Mouse (Mus musculus) embryonic facial prominence, embryonic 12.5 days (tissue): ENCODE results near the gene Figla. TPM values are rescaled to one million over a fixed set of nuclear protein-coding genes. Genes with fewer than 3 reads are reported as not detected.

ENCODE experiments used
- ATAC-seq: fragments of 200-750 bp; cut with Nextera tagmentation; 2 replicates; pipeline ENCODE4 v1.8.0; 2017; ENCODE audit not compliant: insufficient number of reproducible peaks, insufficient read depth, low FRiP score, low TSS enrichment
- H3K27ac ChIP-seq: fragments of 300-500 bp; sonication (generic); 2 replicates; pipeline ENCODE4 v1.5.1; 2016; ENCODE audit warnings: mild to moderate bottlenecking
- H3K27me3 ChIP-seq: fragments of 300-500 bp; sonication (generic); 2 replicates; pipeline ENCODE4 v1.6.1; 2016; ENCODE audit warnings: mild to moderate bottlenecking, moderate library complexity
- H3K36me3 ChIP-seq: fragments of 300-500 bp; sonication (generic); 2 replicates; pipeline ENCODE4 v1.6.1; 2016; ENCODE audit warnings: mild to moderate bottlenecking
- H3K4me1 ChIP-seq: fragments of 300-500 bp; sonication (generic); 2 replicates; pipeline ENCODE4 v1.6.1; 2016
- H3K4me2 ChIP-seq: fragments of 300-500 bp; sonication (generic); replicated peaks from 2 replicates; pipeline ENCODE4 v1.6.1; 2016; ENCODE audit warnings: mild to moderate bottlenecking, moderate library complexity
- H3K4me3 ChIP-seq: fragments of 300-500 bp; sonication (generic); 2 replicates; pipeline ENCODE4 v1.5.1; 2016; ENCODE audit warnings: mild to moderate bottlenecking
- H3K9ac ChIP-seq: fragments of 300-500 bp; sonication (generic); 2 replicates; pipeline ENCODE4 v1.6.1; 2016; ENCODE audit warnings: mild to moderate bottlenecking, moderate library complexity
- H3K9me3 ChIP-seq: fragments of 300-500 bp; sonication (generic); 2 replicates; pipeline ENCODE4 v1.6.1; 2016; ENCODE audit warnings: mild to moderate bottlenecking, moderate library complexity
- WGBS: fragments of 180-500 bp; shearing (Covaris S2); methylation state at CpG from one replicate; pipeline ENCODE4 v1.1.7; 2016; 5-methylcytosine and 5-hydroxymethylcytosine counted together
- polyA plus RNA-seq: library from polyadenylated mRNA; unstranded; fragments of >200 nt; fragmentation: Nextera tagmentation; extraction: Ambion mirVana; gene quantifications from 2 replicates; pipeline ENCODE4 v1.2.1, GENCODE M21; 2016

The Figla gene
- polyA plus RNA-seq, 1 experiment from 2014 or later = not detected

GRCm38 (mm10) chr6:86058475-86058874 is 42.5 kb downstream of the Figla start:
- no peaks in the 10 kb centered on the region for H3K4me1 ChIP-seq

GRCm38 (mm10) chr6:86059151-86059853 is 43.3 kb downstream of the Figla start:
- peak; percentile 65 for ATAC-seq
- no peak overlapping the region for H3K9ac ChIP-seq
- no peaks in the 10 kb centered on the region for H3K4me1 ChIP-seq
- no peak overlapping the region for H3K27ac ChIP-seq
- no peaks in the 10 kb centered on the region for H3K27me3 ChIP-seq
- H3K36me3 ChIP-seq = no peaks in the 10 kb centered on the region
- no peaks in the 10 kb centered on the region for H3K9me3 ChIP-seq
- 33% methylated on average over 7 of the region's 7 CpGs for WGBS
- no peak overlapping the region for H3K4me2 ChIP-seq
- H3K4me3 ChIP-seq = no peak overlapping the region

More at GRCm38 (mm10) chr6:86058475-86058874, 42.5 kb downstream of the Figla start:
- Histone ChIP-seq H3K4me2 (no peak overlapping the region), H3K4me3 (no peak overlapping the region), H3K36me3 (no peaks in the 10 kb centered on the region), H3K27ac (no peak overlapping the region), H3K9ac (no peak overlapping the region), H3K9me3 (no peaks in the 10 kb centered on the region), H3K27me3 (no peaks in the 10 kb centered on the region)
- WGBS = 3% methylated on average over 1 of the region's 1 CpGs
- ATAC-seq = no peak

GRCm38 (mm10) chr6:86060170-86060569 is 44.2 kb downstream of the Figla start:
- Histone ChIP-seq H3K4me3 (no peak overlapping the region), H3K9ac (no peak overlapping the region), H3K27me3 (no peaks in the 10 kb centered on the region), H3K9me3 (no peaks in the 10 kb centered on the region), H3K27ac (no peak overlapping the region), H3K36me3 (no peaks in the 10 kb centered on the region), H3K4me1 (no peaks in the 10 kb centered on the region), H3K4me2 (no peak overlapping the region)
- no peak for ATAC-seq
- 94% methylated on average over 3 of the region's 3 CpGs for WGBS

GRCm38 (mm10) chr6:86062226-86062625 is 46.3 kb downstream of the Figla start:
- Histone ChIP-seq H3K9me3 (no peaks in the 10 kb centered on the region), H3K27me3 (no peaks in the 10 kb centered on the region), H3K9ac (no peak overlapping the region), H3K4me1 (no peaks in the 10 kb centered on the region), H3K4me3 (no peak overlapping the region), H3K4me2 (no peak overlapping the region), H3K27ac (no peak overlapping the region), H3K36me3 (no peaks in the 10 kb centered on the region)
- no peak for ATAC-seq
- 62% methylated on average over 5 of the region's 5 CpGs for WGBS

GRCm38 (mm10) chr6:86062684-86063083 is 46.7 kb downstream of the Figla start:
- H3K27ac ChIP-seq = no peak overlapping the region
- H3K4me1 ChIP-seq = no peaks in the 10 kb centered on the region

GRCm38 (mm10) chr6:86064318-86065016 is 48.5 kb downstream of the Figla start:
- Histone ChIP-seq H3K4me2 (no peak overlapping the region), H3K4me1 (no peaks in the 10 kb centered on the region), H3K27me3 (no peaks in the 10 kb centered on the region), H3K9ac (no peak overlapping the region), H3K36me3 (no peaks in the 10 kb centered on the region), H3K27ac (no peak overlapping the region), H3K9me3 (no peaks in the 10 kb centered on the region), H3K4me3 (no peak overlapping the region)
- WGBS = 44% methylated on average over 6 of the region's 6 CpGs
- ATAC-seq = no peak

More at GRCm38 (mm10) chr6:86062684-86063083, 46.7 kb downstream of the Figla start:
- H3K4me3 ChIP-seq = no peak overlapping the region
- no peak overlapping the region for H3K9ac ChIP-seq
- H3K36me3 ChIP-seq = no peaks in the 10 kb centered on the region
- ATAC-seq = no peak
- H3K9me3 ChIP-seq = no peaks in the 10 kb centered on the region
- no peaks in the 10 kb centered on the region for H3K27me3 ChIP-seq
- WGBS = 94% methylated on average over 2 of the region's 2 CpGs
- H3K4me2 ChIP-seq = no peak overlapping the region

GRCm38 (mm10) chr6:86066727-86067126 is 50.8 kb downstream of the Figla start:
- Histone ChIP-seq H3K9ac (no peak overlapping the region), H3K9me3 (no peaks in the 10 kb centered on the region), H3K4me3 (no peak overlapping the region), H3K27me3 (no peaks in the 10 kb centered on the region), H3K27ac (no peak overlapping the region), H3K36me3 (no peaks in the 10 kb centered on the region), H3K4me2 (no peak overlapping the region), H3K4me1 (no peaks in the 10 kb centered on the region)
- no peak for ATAC-seq
- 89% methylated on average over 6 of the region's 6 CpGs for WGBS

GRCm38 (mm10) chr6:86067145-86067544 is 51.2 kb downstream of the Figla start:
- no peak overlapping the region for H3K27ac ChIP-seq
- no peak overlapping the region for H3K4me2 ChIP-seq
- no peaks in the 10 kb centered on the region for H3K27me3 ChIP-seq
- H3K9ac ChIP-seq = no peak overlapping the region
- WGBS = 58% methylated on average over 5 of the region's 5 CpGs
- no peaks in the 10 kb centered on the region for H3K4me1 ChIP-seq
- ATAC-seq = no peak
- H3K36me3 ChIP-seq = no peaks in the 10 kb centered on the region
- no peaks in the 10 kb centered on the region for H3K9me3 ChIP-seq
- no peak overlapping the region for H3K4me3 ChIP-seq

- Histone ChIP-seq H3K9me3 (no peaks in the 10 kb centered on the region), H3K9ac (no peak overlapping the region), H3K4me1 (no peaks in the 10 kb centered on the region), H3K4me3 (no peak overlapping the region), H3K27me3 (no peaks in the 10 kb centered on the region), H3K4me2 (no peak overlapping the region), H3K36me3 (no peaks in the 10 kb centered on the region), H3K27ac (no peak overlapping the region)
- WGBS = 76% methylated on average over 5 of the region's 5 CpGs
- no peak for ATAC-seq
Measured at GRCm38 (mm10) chr6:86069009-86069408, 53.0 kb downstream of the Figla start.

GRCm38 (mm10) chr6:86069856-86070255 is 53.9 kb downstream of the Figla start:
- Histone ChIP-seq H3K27me3 (no peaks in the 10 kb centered on the region), H3K9me3 (no peaks in the 10 kb centered on the region), H3K4me3 (no peak overlapping the region), H3K27ac (no peak overlapping the region), H3K4me2 (no peak overlapping the region), H3K4me1 (no peaks in the 10 kb centered on the region), H3K36me3 (no peaks in the 10 kb centered on the region), H3K9ac (no peak overlapping the region)
- 87% methylated on average over 3 of the region's 3 CpGs for WGBS
- ATAC-seq = no peak

GRCm38 (mm10) chr6:86070277-86070676 is 54.3 kb downstream of the Figla start:
- 83% methylated on average over 7 of the region's 7 CpGs for WGBS
- Histone ChIP-seq H3K4me1 (no peaks in the 10 kb centered on the region), H3K27me3 (no peaks in the 10 kb centered on the region), H3K4me2 (no peak overlapping the region), H3K9ac (no peak overlapping the region), H3K9me3 (no peaks in the 10 kb centered on the region), H3K4me3 (no peak overlapping the region), H3K36me3 (no peaks in the 10 kb centered on the region), H3K27ac (no peak overlapping the region)
- no peak for ATAC-seq
